ENCODE assay signal across 8 mouse cellular contexts in the genomic region with DNA sequence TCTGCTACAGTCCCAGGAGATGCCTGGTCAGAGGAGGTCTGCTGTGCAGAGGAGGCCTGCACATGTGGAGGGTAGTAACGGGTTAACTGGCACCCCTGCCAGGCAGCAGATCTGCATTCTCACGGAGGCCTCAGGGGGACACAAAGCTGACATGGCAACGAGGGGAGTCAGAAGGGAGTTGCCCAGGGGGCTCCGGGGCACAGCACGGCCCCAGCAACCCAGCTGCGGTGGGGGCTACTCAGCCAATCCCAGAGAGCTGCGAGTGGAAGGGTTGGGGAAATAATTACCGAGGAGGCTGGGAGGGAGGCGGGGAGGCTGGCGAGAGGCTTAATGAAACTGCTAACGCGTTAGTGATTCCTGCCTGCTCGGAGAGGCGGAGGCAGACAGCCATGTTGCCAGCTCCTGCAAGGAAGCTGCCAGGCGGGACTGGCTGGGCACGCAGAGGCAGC. TPM values are rescaled to one million over a fixed set of nuclear protein-coding genes. Genes with fewer than 3 reads are reported as not detected.
DNase-seq lines count a peak whose midpoint lies in the region; ATAC-seq and TF ChIP-seq lines count a peak whose summit lies in the region.

No protein-coding gene starts in this region.

- no peaks in the 10 kb centered on the region for H3K9me3 ChIP-seq in heart, embryonic 10.5 days
- no peaks in the 10 kb centered on the region for H3K9me3 ChIP-seq in embryonic facial prominence, embryonic 14.5 days (ENCODE audit: control insufficient read depth, low read length)
- H3K9me3 ChIP-seq in limb, embryonic 14.5 days (ENCODE audit: control insufficient read depth, low read length): no peaks in the 10 kb centered on the region
- H3K9me3 ChIP-seq in stomach, embryonic 14.5 days (ENCODE audit: control insufficient read depth, low read depth, low read length): no peaks in the 10 kb centered on the region

- peaks cover 86% of the 10 kb centered on the region for H3K4me1 ChIP-seq in heart, embryonic 10.5 days
- peaks cover 56% of the 10 kb centered on the region for H3K4me1 ChIP-seq in embryonic facial prominence, embryonic 14.5 days (ENCODE audit: control insufficient read depth, insufficient read depth, low read length)
- peaks cover 52% of the 10 kb centered on the region for H3K4me1 ChIP-seq in limb, embryonic 14.5 days (ENCODE audit: control insufficient read depth, insufficient read depth, low read length)
- peaks cover 53% of the 10 kb centered on the region for H3K4me1 ChIP-seq in stomach, embryonic 14.5 days (ENCODE audit: control insufficient read depth, insufficient read depth, low read length)

- intact Hi-C loops in heart, postnatal 25 days (cut with DNase I): no loop called here

- H3K27ac ChIP-seq in heart, embryonic 10.5 days: peak overlapping the region; percentile 26; the same call in 1 of the 2 replicates
- H3K27ac ChIP-seq in embryonic facial prominence, embryonic 14.5 days (replicated peaks; ENCODE audit: low read depth, low read length): no peak overlapping the region
- no peak overlapping the region for H3K27ac ChIP-seq in limb, embryonic 14.5 days (replicated peaks; ENCODE audit: low read depth, low read length)
- H3K27ac ChIP-seq in stomach, embryonic 14.5 days (ENCODE audit: low read length): no peak overlapping the region

- no peak for DNase-seq in heart, embryonic 10.5 days (ENCODE audit: low spot score)
- DNase-seq in heart, postnatal 25 days (ENCODE audit: low spot score): no peak
- peak; percentile 73 for DNase-seq in embryonic facial prominence, embryonic 14.5 days (ENCODE audit: low spot score)
- peak; percentile 35 to 47 for DNase-seq in kidney, adult 8-10 months
- DNase-seq in limb, embryonic 14.5 days (ENCODE audit: low spot score): no peak
- no peak for DNase-seq in adrenal gland, adult 18-20 months (ENCODE audit: low spot score in 2 of 2)
- no peak for DNase-seq in c-Kit-positive CD71-positive TER-119-positive erythroid progenitor cells, embryonic 14.5 days (ENCODE audit: low spot score)

- peak; percentile 55 for ATAC-seq in embryonic facial prominence, embryonic 14.5 days (ENCODE audit: low read depth)
- ATAC-seq in limb, embryonic 14.5 days (ENCODE audit: low FRiP score, low read depth): no peak
- ATAC-seq in stomach, embryonic 14.5 days (ENCODE audit: insufficient number of reproducible peaks, insufficient read depth, low FRiP score, low read depth): no peak

- peaks cover 98% of the 10 kb centered on the region for H3K27me3 ChIP-seq in heart, embryonic 10.5 days (ENCODE audit: insufficient read depth, poor library complexity, severe bottlenecking)
- peaks cover 3% of the 10 kb centered on the region; the same call in 1 of the 2 replicates for H3K27me3 ChIP-seq in embryonic facial prominence, embryonic 14.5 days (replicated peaks; ENCODE audit: control insufficient read depth, insufficient read depth, low read length)
- no peaks in the 10 kb centered on the region for H3K27me3 ChIP-seq in limb, embryonic 14.5 days (ENCODE audit: control insufficient read depth, insufficient read depth, low read length)
- no peaks in the 10 kb centered on the region for H3K27me3 ChIP-seq in stomach, embryonic 14.5 days (ENCODE audit: control insufficient read depth, insufficient read depth, low read length)

- peak overlapping the region; percentile 9; the same call in 1 of the 2 replicates for H3K9ac ChIP-seq in embryonic facial prominence, embryonic 14.5 days (ENCODE audit: low read depth, low read length)
- H3K9ac ChIP-seq in limb, embryonic 14.5 days (ENCODE audit: low read depth, low read length, severe bottlenecking): no peak overlapping the region
- H3K9ac ChIP-seq in stomach, embryonic 14.5 days (replicated peaks; ENCODE audit: low read depth, low read length): no peak overlapping the region

- WGBS in heart, embryonic 10.5 days: 9% methylated on average over 16 of the region's 16 CpGs
- 10% methylated on average over 15 of the region's 16 CpGs for whole genome bisulfite sequencing in embryonic facial prominence, embryonic 14.5 days
- 7% methylated on average over 16 of the region's 16 CpGs for WGBS in limb, embryonic 14.5 days
- WGBS in stomach, embryonic 14.5 days: 19% methylated on average over 16 of the region's 16 CpGs

- H3K36me3 ChIP-seq in heart, embryonic 10.5 days: no peaks in the 10 kb centered on the region
- H3K36me3 ChIP-seq in embryonic facial prominence, embryonic 14.5 days (ENCODE audit: control insufficient read depth, insufficient read depth, low read length): no peaks in the 10 kb centered on the region
- no peaks in the 10 kb centered on the region for H3K36me3 ChIP-seq in limb, embryonic 14.5 days (ENCODE audit: control insufficient read depth, insufficient read depth, low read length)
- H3K36me3 ChIP-seq in stomach, embryonic 14.5 days (ENCODE audit: control insufficient read depth, insufficient read depth, low read length): no peaks in the 10 kb centered on the region

- peak overlapping the region; percentile 45 for H3K4me2 ChIP-seq in embryonic facial prominence, embryonic 14.5 days (ENCODE audit: low read depth, low read length)
- peak overlapping the region; percentile 35 for H3K4me2 ChIP-seq in limb, embryonic 14.5 days (replicated peaks; ENCODE audit: low read depth, low read length, severe bottlenecking)
- 0 out of 2 replicates have a peak overlapping the region, but pooled peaks have one; percentile 18 for H3K4me2 ChIP-seq in stomach, embryonic 14.5 days (replicated peaks; ENCODE audit: low read depth, low read length)

- H3K4me3 ChIP-seq in heart, embryonic 10.5 days: peak overlapping the region; percentile 31; the same call in 1 of the 2 replicates
- no peak overlapping the region for H3K4me3 ChIP-seq in embryonic facial prominence, embryonic 14.5 days (ENCODE audit: low read depth, low read length)
- H3K4me3 ChIP-seq in limb, embryonic 14.5 days (replicated peaks; ENCODE audit: low read length): no peak overlapping the region
- no peak overlapping the region for H3K4me3 ChIP-seq in stomach, embryonic 14.5 days (ENCODE audit: low read depth, low read length)

- TF ChIP-seq POLR2A in limb, embryonic 14.5 days (IDR thresholded peaks at IDR 0.05; ENCODE audit: borderline replicate concordance, extremely low read depth, insufficient read depth, insufficient read length): no peak

RNA-seq across cellular contexts. Expression of a gene that starts 29.4 kb away (rescaled TPM):
- polyA plus RNA-seq in heart, embryonic 10.5 days (2016; fragmentation: Nextera tagmentation; extraction: Ambion mirVana): 4.0 and 6.0 TPM in 2 replicates
- 10 to 100 TPM; 52.2 to 55.8 TPM for total RNA-seq in heart, postnatal 25 days (2021)
- 11.3 and 12.3 TPM in 2 replicates for polyA plus RNA-seq in embryonic facial prominence, embryonic 14.5 days (2014; fragmentation: Nextera tagmentation; extraction: Ambion mirVana)
- 28.9 and 29.2 TPM in 2 replicates for polyA plus RNA-seq in limb, embryonic 14.5 days (2012; rRNA removed)
- 14.6 and 16.3 TPM in 2 replicates for polyA plus RNA-seq in limb, embryonic 14.5 days (2014; fragmentation: Nextera tagmentation; extraction: Ambion mirVana)
- 15.0 and 15.5 TPM in 2 replicates for polyA plus RNA-seq in stomach, embryonic 14.5 days (2014; fragmentation: Nextera tagmentation; extraction: Ambion mirVana)
- 10 to 100 TPM; 84.4 to 91.1 TPM for total RNA-seq in adrenal gland, adult 18-20 months (2021)

Comparison
In these comparisons a context has a peak if more than half of its experiments do, and no peak if none do; other contexts are left out.
1. DNase-seq: peak in embryonic facial prominence, embryonic 14.5 days (single experiment) and kidney, adult 8-10 months (2 of 2); none in heart, embryonic 10.5 days (single experiment), heart, postnatal 25 days (single experiment), limb, embryonic 14.5 days (single experiment), adrenal gland, adult 18-20 months (0 of 2) and c-Kit-positive CD71-positive TER-119-positive erythroid progenitor cells, embryonic 14.5 days (single experiment).
2. Peak in every context shown above with its lines, with median percentiles within 50 percentile points of each other: H3K4me2 ChIP-seq.